Mouse (Mus musculus): ENCODE results near the gene Agpat3.

The Agpat3 gene

DNA sequence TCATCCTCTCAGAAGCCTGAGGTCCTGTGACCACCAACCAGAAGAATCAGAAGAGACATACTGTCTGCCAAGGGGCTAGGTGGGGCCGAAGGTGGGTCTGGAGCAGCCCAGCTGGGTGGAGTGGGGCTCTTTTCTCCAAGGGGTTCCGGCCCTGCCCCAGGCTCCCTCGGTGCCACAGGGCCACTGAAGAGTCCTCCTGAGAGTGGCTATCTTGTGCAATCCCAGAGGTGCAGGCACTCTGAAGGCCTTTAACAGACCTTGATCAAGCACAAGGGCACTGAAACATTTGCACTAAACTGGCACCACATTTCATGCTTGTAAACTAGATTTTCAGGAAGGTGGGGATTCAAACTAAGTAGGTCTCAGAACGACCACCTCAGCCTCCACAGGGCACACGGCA is 55.9 kb downstream of the Agpat3 start:
- DNase-seq (ENCODE audit: low read depth) = no peak

DNA sequence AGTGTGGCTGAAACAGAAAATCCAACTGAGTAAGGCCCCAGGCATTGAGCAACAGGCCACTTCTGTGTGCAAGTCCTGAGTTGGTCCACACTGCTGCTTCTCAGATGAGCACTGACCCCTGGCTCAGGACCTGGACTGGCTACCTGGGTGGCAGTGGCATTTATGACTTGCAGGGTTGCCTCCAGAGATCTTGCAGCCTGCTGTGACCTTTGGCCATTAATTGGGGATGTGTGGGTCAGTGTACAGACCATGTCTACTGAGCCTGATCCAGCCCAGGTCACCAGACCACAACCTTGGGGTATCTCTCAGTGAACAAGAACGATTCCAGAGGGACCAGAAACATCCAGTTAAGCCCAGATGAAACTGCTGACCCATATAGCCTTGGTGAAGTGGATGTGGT is 58.7 kb downstream of the Agpat3 start:
- DNase-seq (ENCODE audit: low read depth) = no peak

DNA sequence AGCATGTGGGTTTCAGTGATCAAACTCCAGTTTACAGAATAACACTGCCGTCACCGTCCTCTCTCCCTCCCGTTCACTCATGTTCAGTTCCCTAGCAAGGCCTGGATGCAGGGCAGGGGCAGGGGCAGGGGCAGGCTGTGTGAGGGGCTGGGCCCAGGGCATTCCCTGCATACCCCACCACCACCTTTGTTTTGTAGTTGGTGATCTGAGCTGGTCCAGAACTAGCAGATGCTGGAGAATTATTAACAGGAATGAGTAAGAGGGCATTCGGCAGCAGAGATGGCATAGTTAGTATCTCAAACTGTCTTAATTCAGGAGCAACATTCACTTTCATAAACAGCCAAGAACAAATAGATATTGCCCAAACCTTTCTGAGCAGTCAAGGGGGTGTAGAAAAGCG is 59.9 kb downstream of the Agpat3 start:
- no peak for DNase-seq (ENCODE audit: low read depth)

DNA sequence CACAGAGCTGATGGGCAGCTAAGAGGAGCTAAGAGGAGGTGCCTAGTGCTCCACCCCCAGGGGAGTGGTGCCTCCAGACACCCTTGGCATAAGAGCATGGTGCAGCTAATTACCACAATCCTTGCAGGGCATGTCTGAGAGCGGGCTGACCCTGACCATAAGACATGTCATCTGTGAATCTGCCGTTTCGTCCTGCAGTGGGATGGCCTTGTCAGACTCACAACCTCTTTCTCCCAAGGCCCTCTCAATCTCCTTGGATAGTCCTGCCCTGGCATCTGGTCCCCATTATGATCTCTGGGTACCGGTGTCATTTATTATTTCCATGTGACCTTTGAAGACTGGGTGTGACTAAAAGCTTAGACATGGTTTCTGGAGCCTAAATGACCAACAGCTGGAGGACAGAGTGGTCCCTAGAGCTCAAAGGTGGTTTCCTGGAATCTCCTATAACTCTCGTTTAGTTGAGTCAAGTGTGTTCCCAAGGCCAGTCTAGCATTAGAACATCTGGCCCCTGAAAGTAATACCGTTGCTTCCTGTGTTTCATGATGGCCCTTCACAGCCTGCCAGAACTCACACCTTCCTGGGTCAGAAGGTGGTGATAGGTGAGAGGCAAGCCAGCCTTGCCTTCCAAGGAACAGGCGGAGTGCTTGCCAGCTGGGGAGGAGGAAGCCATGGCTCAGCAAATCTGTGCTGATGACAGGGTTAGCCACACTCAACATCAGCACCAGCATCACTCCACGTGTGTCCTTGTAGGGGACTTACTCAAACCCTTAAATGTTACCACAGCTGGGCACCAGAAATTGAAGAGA is 61.4 kb downstream of the Agpat3 start:
- no peak for DNase-seq (ENCODE audit: low read depth)

DNA sequence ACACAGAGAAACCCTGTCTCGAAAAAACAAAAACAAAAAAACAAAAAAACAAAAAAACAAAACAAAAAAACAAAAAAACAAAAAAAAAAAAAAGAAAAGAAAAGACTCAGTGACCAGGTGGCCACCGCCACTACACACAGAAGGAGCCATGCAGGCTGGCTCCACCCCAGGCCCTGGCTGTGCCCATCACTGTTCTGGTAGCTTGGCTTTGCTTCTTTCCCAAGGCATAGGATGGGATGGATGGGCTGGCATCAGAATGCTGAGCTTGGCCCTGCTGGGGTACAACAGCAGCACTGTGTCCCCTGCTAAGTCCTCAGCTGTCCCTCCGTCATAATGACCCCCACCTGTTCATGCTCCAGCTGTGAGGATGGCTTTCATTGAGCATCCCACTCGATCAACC is 63.4 kb downstream of the Agpat3 start:
- no peak for DNase-seq (ENCODE audit: low read depth)

DNA sequence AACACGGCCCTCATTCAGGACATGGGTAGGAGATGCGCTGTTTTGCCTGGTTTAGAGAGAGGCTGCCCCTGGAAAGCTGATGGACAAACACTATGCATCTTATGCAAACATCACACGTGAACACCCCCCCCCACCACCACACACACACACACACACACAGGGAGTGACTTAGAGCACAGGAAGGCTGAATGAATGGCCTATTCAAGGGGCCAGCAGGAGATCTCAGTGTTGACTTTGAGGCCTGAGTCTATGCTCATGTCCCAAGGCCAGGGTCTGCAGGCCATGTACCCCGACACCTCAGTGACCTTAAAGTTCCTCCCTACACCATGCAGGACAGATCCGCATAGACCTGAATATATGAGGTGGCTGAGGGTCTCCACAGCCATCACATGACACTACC is 64.2 kb downstream of the Agpat3 start:
- DNase-seq (ENCODE audit: low read depth) = no peak

DNA sequence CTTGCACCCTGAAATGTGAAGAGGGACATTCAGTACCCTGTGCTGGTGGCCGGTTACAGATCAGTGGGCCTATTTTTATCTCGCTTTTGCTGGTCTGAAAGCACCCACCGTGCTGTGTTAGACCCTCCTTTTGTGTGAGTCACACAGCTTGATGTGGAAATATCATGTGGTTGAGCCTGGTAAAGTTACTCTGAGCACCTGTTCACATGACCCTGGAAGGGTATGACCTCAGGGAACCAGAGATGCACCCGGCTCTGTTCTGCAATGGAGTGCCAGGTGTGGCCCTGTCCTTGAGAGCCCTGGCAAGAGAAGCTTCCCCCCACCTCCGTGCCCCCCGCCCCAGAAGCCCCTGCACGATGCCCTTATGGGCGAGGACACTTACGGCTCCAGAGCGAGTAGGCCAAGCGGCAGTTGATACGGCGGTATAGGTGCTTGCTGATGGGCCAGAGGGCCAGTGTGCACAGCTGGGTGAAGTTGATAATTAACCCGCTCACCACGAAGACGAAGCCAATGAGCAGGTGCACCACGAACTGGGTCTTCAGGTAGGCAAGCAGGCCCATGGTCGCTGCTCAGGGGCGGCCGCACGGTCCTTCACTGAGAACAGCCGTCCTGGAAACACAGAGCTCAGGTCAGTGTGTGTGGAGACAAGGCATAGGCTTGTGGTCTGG is 64.7 kb downstream of the Agpat3 start:
- DNase-seq (ENCODE audit: low read depth) = no peak

DNA sequence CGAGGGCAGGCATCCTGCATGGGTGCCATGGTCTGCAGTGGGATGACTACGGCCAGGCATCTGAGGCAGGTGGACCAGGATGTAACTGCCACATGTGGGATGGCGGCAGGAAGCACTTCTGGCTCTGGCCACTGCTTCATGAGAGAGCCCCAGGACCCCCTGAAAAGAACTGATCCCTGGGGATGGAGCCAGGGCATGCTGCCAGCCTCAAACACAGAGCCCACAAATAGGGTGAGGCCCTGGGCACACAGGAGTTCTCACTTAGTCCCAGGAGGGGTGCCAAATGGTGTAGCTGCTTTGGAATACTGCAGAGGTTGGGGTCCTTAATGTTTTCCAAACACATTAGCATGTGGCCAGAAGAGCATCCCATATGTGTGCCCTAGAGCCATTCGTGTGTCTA is 66.3 kb downstream of the Agpat3 start:
- DNase-seq (ENCODE audit: low read depth) = no peak

DNA sequence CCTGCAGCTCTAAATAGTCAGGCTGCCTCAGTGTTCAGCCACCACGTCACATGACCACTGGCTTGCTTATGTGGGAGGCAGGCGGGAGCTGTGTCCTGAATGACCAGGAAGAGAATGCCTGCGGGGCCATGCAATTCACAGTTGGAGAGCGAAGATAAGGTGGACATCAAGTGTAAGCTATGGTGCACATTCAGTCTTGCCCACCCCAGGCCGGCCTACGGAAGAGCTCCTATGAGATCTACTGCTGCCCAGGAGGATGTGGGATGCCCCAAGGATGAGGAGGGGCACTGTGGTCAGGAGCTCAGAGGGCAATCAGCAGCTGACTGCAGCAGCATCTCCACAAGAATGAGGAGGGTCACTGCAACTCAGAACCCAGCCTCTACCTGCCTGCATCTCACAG is 66.9 kb downstream of the Agpat3 start:
- no peak for DNase-seq (ENCODE audit: low read depth)

DNA sequence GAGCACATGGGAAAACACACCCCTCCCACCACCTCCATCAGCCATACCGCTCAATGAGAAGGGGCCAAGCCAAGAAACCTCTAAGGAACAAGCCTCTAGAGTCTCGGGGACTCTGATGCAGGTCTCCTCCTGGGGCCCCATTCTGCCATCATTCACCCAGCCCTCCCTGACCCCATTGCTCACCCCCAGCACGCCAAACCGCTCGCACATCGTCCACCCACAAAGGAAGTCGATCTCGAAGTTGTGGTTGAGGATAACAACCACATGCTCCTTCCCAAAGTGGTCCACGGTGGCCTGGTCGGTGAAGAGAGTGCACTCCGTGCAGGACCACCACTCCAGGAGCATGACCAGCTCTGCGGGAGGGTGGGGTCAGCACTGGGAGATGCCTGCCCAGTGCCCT is 67.5 kb downstream of the Agpat3 start:
- DNase-seq (ENCODE audit: low read depth) = no peak

DNA sequence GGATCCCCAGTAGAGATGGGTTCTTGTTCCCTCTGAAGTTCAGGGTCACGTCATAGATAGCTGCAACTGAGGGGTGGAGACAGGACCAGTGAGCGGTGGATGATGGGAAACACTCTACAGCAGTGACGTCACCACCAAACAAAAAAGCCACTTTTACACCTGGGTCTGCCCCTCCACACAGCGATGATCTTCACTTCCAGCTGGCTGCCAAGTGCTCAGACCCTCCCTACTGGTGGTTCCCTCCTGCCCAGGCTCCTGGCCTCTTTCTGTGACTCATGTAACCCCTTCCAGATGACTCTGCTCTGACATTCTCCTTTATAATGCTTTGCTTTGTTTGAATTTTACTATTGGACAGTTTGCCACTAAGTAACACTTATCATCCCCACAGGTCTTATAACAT is 69.9 kb downstream of the Agpat3 start:
- no peak for DNase-seq (ENCODE audit: low read depth)

DNA sequence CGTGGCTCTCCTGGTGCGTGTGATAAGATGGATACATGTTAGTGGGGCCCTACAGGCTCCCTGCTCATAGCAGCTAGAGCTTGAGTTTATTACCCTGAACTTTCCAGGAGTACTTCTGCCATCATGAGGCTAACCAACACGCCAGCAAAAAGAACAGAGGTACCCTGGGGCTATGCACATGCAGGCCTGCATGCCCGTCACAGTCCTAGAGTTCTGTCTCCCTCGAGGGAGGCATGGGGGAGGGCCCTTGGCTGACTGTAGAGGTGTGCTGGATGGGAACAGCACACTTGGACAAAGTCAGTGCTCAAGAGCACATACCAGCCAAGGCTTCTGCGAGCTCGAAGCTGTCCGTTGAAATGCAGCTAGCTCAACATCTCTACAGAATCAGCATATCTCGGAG is 71.8 kb downstream of the Agpat3 start:
- DNase-seq (ENCODE audit: low read depth) = no peak

DNA sequence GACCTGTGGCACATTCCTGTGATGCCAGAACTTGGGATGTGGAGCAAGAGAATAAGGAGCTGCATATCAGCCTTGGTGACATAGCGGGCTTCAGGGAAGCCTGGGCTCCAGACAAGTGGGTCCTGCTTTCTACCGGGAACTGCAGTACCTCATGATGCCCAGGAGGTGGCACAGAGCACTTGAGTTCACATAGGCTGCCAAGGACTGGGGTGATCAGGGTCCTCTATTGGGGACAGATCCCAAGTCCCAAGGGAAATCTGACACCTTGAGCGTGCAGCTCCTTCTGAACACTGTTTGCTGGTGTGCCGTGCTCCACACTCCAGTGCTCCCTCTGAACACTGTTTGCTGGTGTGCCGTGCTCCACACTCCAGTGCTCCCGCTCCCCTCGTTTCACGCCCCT is 73.1 kb downstream of the Agpat3 start:
- DNase-seq (ENCODE audit: low read depth) = no peak

DNA sequence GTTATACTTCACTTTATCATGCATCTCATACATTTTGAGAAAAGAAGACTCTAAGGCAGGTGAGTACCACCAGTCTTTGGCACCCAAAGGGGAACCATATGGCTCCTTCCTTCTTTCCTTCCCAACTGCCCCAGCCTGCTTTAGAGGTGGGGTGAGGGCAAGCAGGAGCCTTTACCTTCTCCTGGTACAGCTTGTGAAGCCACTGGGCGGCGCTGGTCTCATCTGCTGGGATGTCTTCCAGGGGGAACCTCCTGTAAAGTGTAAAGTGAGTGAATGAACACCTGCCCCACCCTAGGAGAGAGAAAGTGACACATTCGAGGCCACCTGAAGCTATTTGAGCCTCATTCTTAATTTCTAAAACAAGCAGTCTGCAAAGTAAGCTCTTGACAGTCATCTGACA is 74.5 kb downstream of the Agpat3 start:
- DNase-seq (ENCODE audit: low read depth) = no peak

DNA sequence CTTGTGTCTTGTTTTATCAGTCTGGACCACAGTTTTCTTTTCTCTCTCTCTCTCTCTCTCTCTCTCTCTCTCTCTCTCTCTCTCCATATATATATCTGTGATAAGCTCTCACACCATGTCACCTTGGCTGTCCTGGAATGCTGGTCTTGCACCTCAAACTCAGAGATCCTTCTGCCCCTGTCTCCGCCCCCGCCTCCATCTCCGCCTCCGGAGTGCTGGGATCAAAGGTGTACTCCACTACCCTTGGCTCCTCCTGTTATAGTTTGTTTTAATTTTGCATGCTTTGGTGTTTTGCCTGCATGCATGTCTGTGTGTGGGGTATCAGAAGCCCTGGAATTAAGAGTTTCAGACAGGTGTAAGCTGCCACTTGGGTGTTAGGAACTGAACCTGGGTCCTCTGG is 76.0 kb downstream of the Agpat3 start:
- DNase-seq (ENCODE audit: low read depth) = no peak

DNA sequence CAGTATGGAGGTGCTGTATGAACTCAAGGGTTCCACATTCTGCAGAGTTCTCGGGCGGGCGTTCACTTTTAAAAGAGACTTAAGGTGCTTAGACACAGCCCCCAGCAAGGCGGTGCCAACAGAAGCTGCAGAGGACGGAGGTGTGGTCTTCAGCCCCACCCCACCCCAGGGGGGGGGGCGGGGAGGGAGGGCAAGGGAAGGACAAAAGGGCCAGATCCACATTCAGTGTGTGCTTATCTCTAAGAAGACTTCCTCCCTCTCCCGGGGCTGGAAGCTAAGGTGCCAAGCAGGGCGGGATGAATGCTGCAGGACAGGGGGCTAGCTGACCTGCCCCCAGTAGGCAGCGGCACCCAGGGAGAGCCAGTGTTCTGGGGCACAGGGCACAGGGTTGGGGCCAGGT is 79.4 kb downstream of the Agpat3 start:
- DNase-seq (ENCODE audit: low read depth) = no peak

DNA sequence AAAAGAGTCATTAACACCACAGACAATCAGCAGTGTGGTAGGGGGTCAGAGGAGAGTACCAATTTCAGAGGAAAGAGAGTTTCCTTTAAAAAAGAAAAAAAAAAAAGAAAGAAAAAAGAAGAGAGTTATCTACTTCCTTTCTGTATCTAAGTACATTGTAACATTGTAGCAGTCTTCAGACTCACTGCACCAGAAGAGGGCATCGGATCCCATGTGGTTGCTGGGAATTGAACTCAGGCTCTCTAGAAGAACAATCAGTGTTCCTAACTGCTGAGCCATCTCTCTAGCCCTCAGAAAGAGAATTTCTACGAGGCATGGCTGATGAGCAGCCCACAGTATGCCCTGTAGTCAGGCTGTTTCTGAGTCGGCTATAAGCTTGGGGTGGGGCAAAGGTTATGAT is 86.4 kb downstream of the Agpat3 start:
- DNase-seq (ENCODE audit: low read depth) = no peak

DNA sequence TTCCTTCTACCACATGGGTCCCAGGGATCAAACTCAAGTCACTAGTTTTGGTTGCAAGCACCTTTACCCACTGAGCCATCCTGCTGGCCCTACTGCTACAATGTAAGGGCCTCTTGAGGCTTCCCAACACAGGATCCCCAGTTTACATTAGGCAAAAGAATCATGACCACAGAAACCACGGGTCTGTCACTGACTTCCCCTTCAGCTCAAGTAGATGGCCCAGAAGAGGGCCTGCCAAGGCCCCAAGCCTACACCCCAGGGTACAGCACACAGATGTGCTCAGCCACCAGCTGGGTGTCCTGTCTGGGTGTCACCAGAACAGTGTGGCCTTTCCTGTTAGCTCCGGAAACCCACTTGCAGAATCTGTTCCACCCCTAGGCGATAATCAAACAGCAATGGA is 87.6 kb downstream of the Agpat3 start:
- peak; percentile 53 for DNase-seq (ENCODE audit: low read depth)

DNA sequence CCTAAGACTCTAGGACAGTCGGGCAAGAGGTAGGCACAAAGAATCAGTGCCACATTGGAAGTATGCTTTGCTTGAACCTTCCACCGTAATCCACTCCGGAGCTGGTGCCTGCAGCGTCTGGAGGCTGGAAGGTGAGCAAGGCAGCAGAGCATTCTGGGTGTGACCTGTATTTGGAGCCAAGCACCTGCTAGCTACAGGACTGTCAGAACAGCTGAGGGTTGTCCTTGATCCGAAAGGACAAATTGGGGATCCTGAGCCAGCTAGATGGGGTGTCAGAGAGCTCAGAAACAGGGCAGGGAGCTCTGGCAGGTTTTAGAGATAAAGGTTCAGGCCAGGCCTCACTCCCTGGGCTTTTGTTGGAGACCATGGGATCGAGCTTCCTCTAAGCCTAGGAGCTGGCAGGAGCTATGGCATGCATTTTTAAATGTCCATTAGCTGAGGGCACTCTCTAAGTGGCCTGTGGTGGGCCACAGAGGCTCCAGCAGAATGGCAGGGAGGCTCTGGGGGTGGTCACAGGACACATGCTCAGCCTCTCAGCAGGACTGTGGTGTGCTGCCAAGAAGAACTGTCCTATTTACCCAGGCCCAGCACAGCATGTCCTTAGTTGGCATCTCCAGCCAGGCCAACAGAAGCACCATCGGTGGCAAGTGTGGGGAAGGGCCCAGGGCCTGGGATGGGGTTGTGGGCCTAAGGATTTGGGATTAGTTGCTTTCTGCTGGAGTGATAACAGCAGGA is 91.2 kb downstream of the Agpat3 start:
- no peak for DNase-seq (ENCODE audit: low read depth)

DNA sequence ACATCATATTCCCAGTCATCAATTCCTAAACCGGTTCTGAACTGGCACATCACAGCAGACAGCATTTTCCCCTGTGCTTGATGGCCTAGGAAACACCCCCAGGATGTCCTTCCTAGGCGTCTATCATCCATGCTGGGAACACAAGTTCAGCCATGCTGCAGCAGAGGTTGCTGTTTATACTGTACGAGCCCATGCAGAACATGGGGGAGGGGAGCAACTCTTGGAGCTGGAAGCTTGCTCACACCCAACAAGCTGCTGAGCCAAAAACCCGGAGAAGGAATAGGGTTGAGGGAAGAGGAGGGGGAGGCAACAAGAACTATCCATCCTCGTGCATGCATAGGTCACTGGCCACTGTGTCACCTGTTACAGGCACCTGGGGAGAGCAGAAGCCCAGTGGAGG is 92.0 kb downstream of the Agpat3 start:
- no peak for DNase-seq (ENCODE audit: low read depth)

DNA sequence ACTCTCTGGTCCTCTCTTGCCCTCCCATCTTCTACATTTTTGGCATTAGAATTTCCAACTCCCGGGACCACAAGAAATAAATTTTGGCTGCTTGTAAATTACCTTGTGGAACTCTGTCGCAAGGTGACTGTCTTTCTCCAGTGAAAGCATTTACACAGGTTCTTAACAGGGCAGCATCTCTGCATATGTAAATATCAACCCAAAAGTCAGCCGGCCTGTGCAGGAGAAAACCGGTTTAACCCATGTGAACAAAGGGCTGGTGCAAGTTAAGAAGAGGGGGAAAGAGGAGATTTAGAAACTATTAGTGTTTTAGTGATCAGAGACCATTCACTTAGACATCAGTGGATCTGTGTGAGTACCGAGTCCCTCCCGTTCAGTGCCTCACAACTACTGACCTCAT is 92.6 kb downstream of the Agpat3 start:
- DNase-seq (ENCODE audit: low read depth) = no peak

DNA sequence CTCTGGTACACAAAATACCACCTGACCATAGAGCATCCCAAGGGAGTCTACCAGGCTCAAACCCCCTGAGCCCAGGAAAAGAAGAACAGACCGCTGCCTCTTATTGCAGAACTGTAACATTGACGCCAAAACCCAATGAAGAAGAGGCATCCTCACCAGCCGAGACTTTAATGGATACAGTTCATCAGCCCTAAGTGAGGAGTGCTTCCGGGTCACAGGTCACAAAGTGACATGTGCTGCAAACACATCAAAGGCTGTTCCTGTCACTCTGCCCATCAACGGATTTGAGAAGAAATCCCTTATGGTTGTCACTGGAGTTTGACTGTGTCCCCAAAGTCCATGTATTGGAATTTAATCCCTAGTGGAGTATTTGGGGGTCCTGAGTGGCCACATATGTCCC is 93.1 kb downstream of the Agpat3 start:
- DNase-seq (ENCODE audit: low read depth) = no peak

DNA sequence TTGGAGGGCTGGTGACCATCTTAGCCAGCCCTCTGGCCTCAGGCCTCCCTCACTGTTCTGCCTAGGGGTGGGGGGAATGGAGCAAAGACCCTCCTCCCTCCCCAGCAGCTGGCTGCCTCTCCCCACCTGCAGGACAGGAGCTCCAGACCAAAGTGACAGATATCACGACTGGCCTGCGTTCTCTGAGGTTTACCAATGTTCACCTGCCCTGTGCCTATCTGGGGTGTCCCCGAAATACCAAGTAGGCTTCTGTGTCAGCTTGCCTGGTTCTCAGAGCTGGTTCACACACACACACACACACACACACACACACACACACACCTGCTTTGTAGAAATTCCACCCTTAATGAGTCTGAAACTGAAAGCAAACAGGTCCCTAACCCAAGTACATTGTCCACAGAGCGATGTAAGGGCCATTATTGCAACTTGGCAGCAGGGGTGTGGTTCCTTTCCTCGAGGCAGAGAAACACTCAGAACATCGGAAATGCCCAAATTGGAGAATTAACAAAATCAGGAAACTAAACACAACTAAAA is 94.1 kb downstream of the Agpat3 start:
- DNase-seq (ENCODE audit: low read depth) = no peak

Data from c-Kit-positive CD71-negative TER-119-negative erythroid progenitor cells, embryonic 14.5 days (primary cell).